Mouse (Mus musculus) embryonic facial prominence, embryonic 15.5 days (tissue): ENCODE measurements around the gene Gfpt1. TPM values are rescaled to one million over a fixed set of nuclear protein-coding genes. Genes with fewer than 3 reads are reported as not detected.

Experiments
- ATAC-seq: fragments of 200-750 bp; cut with Nextera tagmentation; 2 replicates; pipeline ENCODE4 v1.8.0; 2017; ENCODE audit warnings: low read depth, moderate TSS enrichment; ENCODE audit not compliant: insufficient number of reproducible peaks, low FRiP score, low TSS enrichment
- H3K27ac ChIP-seq: fragments of 300-500 bp; sonication (generic); replicated peaks from 2 replicates; pipeline ENCODE4 v1.5.1; 2015; ENCODE audit warnings: mild to moderate bottlenecking, inconsistent platforms
- H3K27me3 ChIP-seq: fragments of 300-500 bp; sonication (generic); 2 replicates; pipeline ENCODE4 v1.6.1; 2015; ENCODE audit warnings: inconsistent platforms
- H3K36me3 ChIP-seq: fragments of 300-500 bp; sonication (generic); 2 replicates; pipeline ENCODE4 v1.6.1; 2015; ENCODE audit warnings: mild to moderate bottlenecking, inconsistent platforms
- H3K4me1 ChIP-seq: fragments of 300-500 bp; sonication (generic); 2 replicates; pipeline ENCODE4 v1.6.1; 2015; ENCODE audit warnings: inconsistent platforms
- H3K4me2 ChIP-seq: fragments of 300-500 bp; sonication (generic); replicated peaks from 2 replicates; pipeline ENCODE4 v1.6.1; 2015; ENCODE audit warnings: mild to moderate bottlenecking, inconsistent platforms
- H3K4me3 ChIP-seq: fragments of 300-500 bp; sonication (generic); replicated peaks from 2 replicates; pipeline ENCODE4 v1.5.1; 2015; ENCODE audit warnings: mild to moderate bottlenecking, inconsistent platforms
- H3K9ac ChIP-seq: fragments of 300-500 bp; sonication (generic); 2 replicates; pipeline ENCODE4 v1.6.1; 2015; ENCODE audit warnings: inconsistent platforms
- H3K9me3 ChIP-seq: fragments of 300-500 bp; sonication (generic); replicated peaks from 2 replicates; pipeline ENCODE4 v1.6.1; 2016; ENCODE audit warnings: inconsistent platforms
- WGBS: fragments of 180-500 bp; shearing (Covaris S2); methylation state at CpG from one replicate; pipeline ENCODE4 v1.1.7; 2015; 5-methylcytosine and 5-hydroxymethylcytosine counted together
- polyA plus RNA-seq: library from polyadenylated mRNA; unstranded; fragments of >200 nt; fragmentation: Nextera tagmentation; extraction: Ambion mirVana; gene quantifications from 2 replicates; pipeline ENCODE4 v1.2.1, GENCODE M21; 2015

Gfpt1 gene
- 19.0 and 20.4 TPM in 2 replicates for polyA plus RNA-seq

DNA sequence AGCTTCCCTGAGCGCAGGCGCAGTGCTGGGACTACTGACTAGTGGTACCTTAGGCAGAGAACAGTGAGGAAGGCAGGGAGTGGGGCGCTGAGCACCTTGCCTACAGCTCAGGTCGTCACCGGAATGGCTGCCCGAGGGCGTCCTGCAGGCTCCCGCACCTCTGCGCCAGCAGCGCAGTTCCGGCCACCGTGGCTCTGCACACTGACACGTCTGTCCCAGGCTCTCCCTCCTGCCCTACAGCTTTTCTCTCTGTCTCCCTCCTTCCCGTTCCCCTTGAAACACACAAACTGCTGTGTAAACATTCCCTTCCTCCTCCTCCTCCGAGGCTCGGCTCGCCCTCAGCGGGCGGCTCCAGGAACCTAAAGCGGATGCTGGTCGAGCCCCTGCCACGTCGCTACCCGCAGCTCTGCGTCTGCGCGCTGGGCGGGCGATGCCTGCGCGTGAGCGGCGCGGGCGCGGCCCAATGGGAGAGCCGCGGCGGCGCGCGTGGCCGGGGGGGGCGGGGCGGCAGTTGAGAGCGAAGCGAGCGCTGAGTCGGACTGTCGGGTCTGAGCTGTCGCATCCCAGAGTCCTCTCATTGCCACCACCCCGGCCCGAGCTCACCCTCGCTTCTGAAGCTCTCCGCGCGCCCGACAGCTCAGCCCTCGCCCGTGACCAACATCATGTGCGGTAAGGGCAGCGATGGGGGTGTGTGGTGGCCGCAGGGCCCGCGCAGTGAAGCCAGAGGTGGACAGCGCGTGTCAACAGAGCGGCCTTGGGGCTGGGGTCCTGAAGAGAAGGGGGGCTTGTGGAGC, at the start of gene Gfpt1:
Gene Gfpt1 (plus strand): TSS at position 510 of the 794 bp plus-strand sequence.
- Histone ChIP-seq H3K36me3 (no peaks in the 10 kb centered on the region), H3K4me1 (peaks cover 21% of the 10 kb centered on the region), H3K4me3 (peak within 1 kb of the TSS; percentile 95), H3K9ac (peak within 1 kb of the TSS; percentile 94), H3K9me3 (no peaks in the 10 kb centered on the region), H3K27ac (peak within 1 kb of the TSS; percentile 100), H3K4me2 (peak within 1 kb of the TSS; percentile 61), H3K27me3 (no peaks in the 10 kb centered on the region)
- under 1% methylated on average over 61 of the region's 68 CpGs for WGBS
- peak; percentile 98 for ATAC-seq

DNA sequence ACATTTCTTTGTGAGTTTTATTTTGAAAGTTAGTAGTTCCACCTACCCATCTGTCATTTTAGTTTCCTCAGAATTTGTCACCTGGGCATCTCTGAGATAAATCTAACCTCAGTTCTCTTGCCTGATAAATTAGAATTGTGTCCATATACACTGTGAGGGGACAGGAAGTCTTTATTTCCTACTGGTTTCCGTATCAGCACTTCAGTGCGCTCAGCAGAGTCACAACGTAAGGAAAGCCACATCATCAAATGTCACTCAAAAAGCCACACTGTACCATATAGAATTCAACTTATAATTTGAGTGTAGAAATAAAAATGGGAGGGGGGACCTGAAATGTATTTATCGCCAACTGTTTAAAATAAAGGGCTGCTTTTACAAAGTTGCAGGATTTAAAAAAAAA, 48.4 kb upstream of the Gfpt1 start:
- ATAC-seq = no peak
- H3K4me1 ChIP-seq = no peaks in the 10 kb centered on the region
- no peak overlapping the region for H3K4me3 ChIP-seq
- H3K4me2 ChIP-seq = no peak overlapping the region
- no peaks in the 10 kb centered on the region for H3K27me3 ChIP-seq
- no peak overlapping the region for H3K9ac ChIP-seq
- H3K36me3 ChIP-seq = peaks cover 28% of the 10 kb centered on the region
- 76% methylated on average over 4 of the region's 4 CpGs for WGBS
- no peak overlapping the region for H3K27ac ChIP-seq
- H3K9me3 ChIP-seq = no peaks in the 10 kb centered on the region

DNA sequence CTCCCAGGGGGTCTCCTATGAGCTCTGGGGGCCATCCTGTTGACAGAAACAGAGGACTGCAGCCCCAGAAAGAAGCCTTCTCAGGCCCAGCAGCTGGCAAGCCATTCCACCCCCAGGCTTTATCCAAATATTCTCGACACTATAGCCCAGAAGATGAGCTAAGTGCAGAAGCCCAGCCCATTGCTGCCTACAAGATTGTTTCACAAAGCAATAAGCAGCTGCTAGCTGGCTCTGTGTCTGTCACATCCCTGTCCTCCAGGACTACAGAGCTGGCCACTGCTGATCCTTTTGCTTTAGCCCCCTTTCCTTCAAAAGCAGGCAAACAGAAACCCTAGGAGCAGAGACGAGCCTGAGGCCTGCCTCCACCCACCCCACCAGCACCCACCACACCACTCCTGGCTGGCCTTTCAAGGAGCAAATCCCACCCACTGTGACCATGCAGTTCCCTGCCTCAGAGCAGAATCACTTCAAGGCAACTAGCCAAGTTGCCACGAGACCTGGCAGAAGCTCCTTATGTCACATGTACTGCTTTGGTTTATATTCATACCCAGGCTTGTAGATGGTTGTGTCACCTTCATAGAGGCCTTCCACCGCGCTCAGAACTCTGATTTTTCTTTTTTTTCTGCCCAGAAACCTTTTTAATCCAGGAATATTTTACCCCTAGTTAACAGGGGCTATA, 45.9 kb upstream of the Gfpt1 start:
- no peaks in the 10 kb centered on the region for H3K9me3 ChIP-seq

GRCm38 (mm10) chr6:86997360-86997759, 45.3 kb upstream of the Gfpt1 start:
- Histone ChIP-seq H3K4me3 (no peak overlapping the region), H3K27me3 (no peaks in the 10 kb centered on the region), H3K9ac (no peak overlapping the region), H3K4me1 (peaks cover 3% of the 10 kb centered on the region), H3K27ac (no peak overlapping the region), H3K4me2 (no peak overlapping the region), H3K36me3 (peaks cover 28% of the 10 kb centered on the region), H3K9me3 (no peaks in the 10 kb centered on the region)
- ATAC-seq = no peak
- 96% methylated on average over 6 of the region's 6 CpGs for WGBS

More for the DNA sequence above, 45.9 kb upstream of the Gfpt1 start:
- Histone ChIP-seq H3K27ac (0 out of 2 replicates have a peak overlapping the region, but pooled peaks have one; percentile 17), H3K4me2 (no peak overlapping the region), H3K9ac (no peak overlapping the region), H3K27me3 (no peaks in the 10 kb centered on the region), H3K4me3 (no peak overlapping the region), H3K4me1 (no peaks in the 10 kb centered on the region), H3K36me3 (peaks cover 28% of the 10 kb centered on the region)
- ATAC-seq = no peak
- 75% methylated on average over 5 of the region's 5 CpGs for WGBS

DNA sequence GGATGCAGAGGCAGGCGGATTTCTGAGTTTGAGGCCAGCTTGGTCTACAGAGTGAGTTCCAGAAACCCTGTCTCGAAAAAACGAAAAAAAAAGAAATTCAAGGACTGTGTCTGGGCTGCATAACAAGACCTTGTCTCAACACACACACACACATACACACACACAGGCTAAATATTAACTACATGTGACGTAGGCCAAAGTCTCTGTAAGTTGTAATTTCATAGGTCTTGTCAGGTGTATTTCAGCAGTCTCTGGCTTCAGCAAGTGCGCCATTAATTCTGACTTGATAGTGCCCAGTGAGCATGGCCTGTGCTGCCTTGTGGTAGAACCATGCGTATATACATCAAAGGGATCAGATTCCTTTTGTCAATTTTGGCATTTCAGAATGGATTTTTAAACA, 40.7 kb upstream of the Gfpt1 start:
- H3K4me1 ChIP-seq = peaks cover 8% of the 10 kb centered on the region
- WGBS = 89% methylated on average over 6 of the region's 6 CpGs
- 0 out of 2 replicates have a peak, but pooled peaks have one; percentile 32 for ATAC-seq
- no peak overlapping the region for H3K4me2 ChIP-seq
- peak overlapping the region; percentile 80 for H3K27ac ChIP-seq
- no peak overlapping the region for H3K9ac ChIP-seq
- peaks cover 14% of the 10 kb centered on the region for H3K36me3 ChIP-seq
- no peaks in the 10 kb centered on the region for H3K9me3 ChIP-seq
- no peak overlapping the region for H3K4me3 ChIP-seq
- no peaks in the 10 kb centered on the region for H3K27me3 ChIP-seq

DNA sequence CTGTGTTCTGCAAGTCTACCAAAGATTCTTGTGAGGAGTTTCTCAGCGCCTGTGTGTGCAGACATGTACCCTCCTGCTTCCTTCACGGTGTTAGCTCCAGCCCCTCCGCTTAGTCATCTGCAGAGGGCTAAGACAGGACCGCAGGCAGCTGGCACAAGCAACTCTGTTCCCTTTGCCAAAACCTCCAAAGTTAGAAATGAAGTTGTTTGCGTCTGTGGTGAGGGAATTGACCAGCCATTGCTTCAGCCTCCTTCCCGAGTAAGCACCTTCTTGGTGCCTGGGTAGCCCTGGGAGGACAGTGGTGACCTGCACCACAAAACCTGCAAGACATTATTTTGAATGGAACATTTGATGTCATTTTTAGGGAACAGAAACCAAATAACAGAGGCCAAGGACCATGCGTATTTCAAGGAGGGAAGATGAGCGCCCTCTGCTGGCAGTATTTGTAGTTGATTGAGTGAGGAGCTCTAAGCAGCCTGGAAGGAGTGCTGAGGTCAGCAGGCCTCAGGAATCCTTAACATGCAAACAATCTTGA, 40.1 kb upstream of the Gfpt1 start:
- no peaks in the 10 kb centered on the region for H3K9me3 ChIP-seq
- H3K27me3 ChIP-seq = no peaks in the 10 kb centered on the region
- H3K4me3 ChIP-seq = no peak overlapping the region
- H3K4me2 ChIP-seq = peak overlapping the region; percentile 33; the same call in 1 of the 2 replicates
- peak overlapping the region; percentile 80 for H3K27ac ChIP-seq
- peaks cover 8% of the 10 kb centered on the region for H3K4me1 ChIP-seq
- H3K36me3 ChIP-seq = 0 out of 2 replicates have a peak, but pooled peaks cover 8% of the 10 kb centered on the region
- H3K9ac ChIP-seq = no peak overlapping the region
- ATAC-seq = peak; percentile 83
- 36% methylated on average over 8 of the region's 8 CpGs for WGBS

DNA sequence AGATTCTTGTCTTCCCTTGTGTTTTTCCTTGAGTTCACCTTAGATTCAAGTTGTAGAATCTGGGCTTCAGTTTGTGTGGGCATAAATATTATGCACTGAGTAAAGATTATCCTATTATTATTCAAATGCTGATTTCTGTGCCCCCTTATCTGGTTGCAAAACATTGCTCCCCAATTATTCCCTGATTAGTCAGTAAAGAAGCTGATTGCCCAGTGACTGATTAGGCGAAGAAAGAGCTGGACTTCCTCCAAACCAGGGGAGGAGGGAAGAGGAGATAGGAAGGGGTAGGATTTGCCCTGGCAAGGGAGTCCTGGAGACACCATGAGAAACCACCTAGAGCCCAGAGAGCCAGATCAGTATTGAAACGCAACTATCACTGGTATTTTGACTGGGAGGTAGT, 38.5 kb upstream of the Gfpt1 start:
- Histone ChIP-seq H3K4me3 (no peak overlapping the region), H3K27me3 (no peaks in the 10 kb centered on the region), H3K4me2 (no peak overlapping the region), H3K4me1 (peaks cover 9% of the 10 kb centered on the region), H3K27ac (no peak overlapping the region), H3K36me3 (no peaks in the 10 kb centered on the region), H3K9ac (no peak overlapping the region), H3K9me3 (no peaks in the 10 kb centered on the region)
- no peak for ATAC-seq
- WGBS = 73% methylated on average over 2 of the region's 2 CpGs

- H3K4me2 ChIP-seq = no peak overlapping the region
- no peak for ATAC-seq
These were observed 37.1 kb upstream of the Gfpt1 start for GRCm38 (mm10) chr6:87005577-87005976.

DNA sequence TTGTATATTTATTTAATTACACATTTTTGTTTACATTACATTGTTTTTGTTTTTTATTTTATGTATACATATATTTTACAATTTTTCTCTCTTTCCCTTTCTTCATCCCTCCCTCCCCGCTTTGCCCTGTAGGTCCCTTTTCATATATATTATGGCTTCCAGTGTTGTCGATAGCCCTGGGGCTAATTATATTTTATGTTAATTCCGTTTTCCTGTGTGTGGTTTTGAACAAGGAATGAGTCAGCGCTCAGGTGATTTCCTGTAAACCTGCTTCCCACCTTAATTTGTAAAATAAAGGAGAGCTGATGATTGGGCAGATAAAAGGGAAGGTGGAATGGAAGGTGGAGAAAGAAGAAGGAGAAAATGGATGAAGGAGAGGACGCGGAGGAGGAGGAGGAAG, 33.8 kb upstream of the Gfpt1 start, which contains the start of gene Nfu1:
Gene Nfu1 (plus strand): TSS at position 350 of the 400 bp plus-strand sequence.
- Histone ChIP-seq H3K9me3 (no peaks in the 10 kb centered on the region), H3K4me1 (peaks cover 14% of the 10 kb centered on the region), H3K9ac (peak within 1 kb of the TSS; percentile 90), H3K4me2 (peak within 1 kb of the TSS; percentile 54), H3K4me3 (peak within 1 kb of the TSS; percentile 74), H3K27me3 (no peaks in the 10 kb centered on the region), H3K36me3 (peaks cover 5% of the 10 kb centered on the region; the same call in 1 of the 2 replicates), H3K27ac (peak within 1 kb of the TSS; percentile 84)
- no peak for ATAC-seq
- WGBS = 68% methylated on average over 6 of the region's 6 CpGs

More at GRCm38 (mm10) chr6:87005577-87005976, 37.1 kb upstream of the Gfpt1 start:
- Histone ChIP-seq H3K27me3 (no peaks in the 10 kb centered on the region), H3K4me3 (no peak overlapping the region), H3K4me1 (peaks cover 18% of the 10 kb centered on the region), H3K9me3 (no peaks in the 10 kb centered on the region), H3K36me3 (no peaks in the 10 kb centered on the region), H3K9ac (no peak overlapping the region), H3K27ac (no peak overlapping the region)

DNA sequence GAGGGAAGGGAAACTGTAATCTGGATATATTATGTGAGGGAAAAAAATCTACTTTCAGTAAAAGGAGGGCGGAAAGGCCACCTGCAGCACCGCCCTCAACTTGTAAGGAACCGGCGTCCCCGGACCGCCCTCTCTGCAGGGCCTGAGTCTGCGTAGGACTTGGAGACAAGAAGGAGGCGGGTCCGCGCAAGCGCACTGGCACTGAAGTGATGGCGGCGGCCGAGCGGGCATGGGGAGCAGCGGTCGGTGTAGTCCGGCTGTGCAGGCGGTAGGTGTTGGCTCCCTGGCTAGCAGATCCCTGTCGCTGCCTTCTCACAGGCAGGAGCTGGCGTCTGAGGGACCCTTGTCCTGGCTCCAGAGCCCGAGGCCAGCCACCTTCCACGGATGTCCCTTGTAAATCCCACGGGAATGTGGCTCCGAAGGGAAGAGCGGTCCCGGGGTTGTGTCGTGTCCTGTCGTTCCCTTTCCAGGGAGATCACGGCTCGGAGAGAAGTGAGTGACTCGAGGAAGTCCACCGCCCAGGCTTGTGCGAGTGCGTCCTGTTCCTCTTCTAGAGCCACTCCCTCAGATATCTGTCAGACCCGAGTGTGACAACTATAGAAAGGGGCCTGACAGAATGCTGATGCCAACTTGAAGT, 32.8 kb upstream of the Gfpt1 start:
- no peaks in the 10 kb centered on the region for H3K27me3 ChIP-seq
- H3K9ac ChIP-seq = peak overlapping the region; percentile 90
- H3K36me3 ChIP-seq = peaks cover 11% of the 10 kb centered on the region
- peaks cover 14% of the 10 kb centered on the region for H3K4me1 ChIP-seq
- WGBS = under 1% methylated on average over 36 of the region's 36 CpGs
- peak overlapping the region; percentile 74 for H3K4me3 ChIP-seq
- H3K9me3 ChIP-seq = no peaks in the 10 kb centered on the region
- H3K27ac ChIP-seq = peak overlapping the region; percentile 84
- ATAC-seq = peak; percentile 95
- peak overlapping the region; percentile 54 for H3K4me2 ChIP-seq

DNA sequence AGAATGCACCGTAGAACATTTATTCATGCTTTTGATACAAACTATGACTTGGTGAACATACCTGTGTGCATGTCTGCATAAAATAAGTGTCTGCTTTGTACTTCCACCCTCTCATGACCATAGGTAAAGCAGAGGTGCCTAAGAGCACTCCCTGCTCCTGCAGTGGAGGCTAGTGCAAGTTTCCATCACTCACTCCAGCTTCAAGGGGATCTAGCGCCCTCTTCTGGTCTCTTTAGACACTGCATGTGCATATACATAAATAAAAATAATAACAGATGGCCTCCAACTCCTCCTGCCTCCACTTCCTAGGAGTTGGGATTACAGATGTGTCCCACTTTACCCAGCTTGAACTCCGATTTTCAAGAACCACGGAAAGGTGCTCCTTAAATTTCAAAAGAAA, 25.7 kb upstream of the Gfpt1 start:
- Histone ChIP-seq H3K9me3 (no peaks in the 10 kb centered on the region; the same call in 1 of the 2 replicates), H3K27me3 (no peaks in the 10 kb centered on the region), H3K27ac (no peak overlapping the region), H3K9ac (no peak overlapping the region), H3K4me3 (no peak overlapping the region), H3K36me3 (peaks cover 63% of the 10 kb centered on the region), H3K4me1 (no peaks in the 10 kb centered on the region), H3K4me2 (no peak overlapping the region)
- 56% methylated on average over 4 of the region's 4 CpGs for WGBS
- no peak for ATAC-seq
